Mouse (Mus musculus): ENCODE data around the gene Plch2.

DNA sequence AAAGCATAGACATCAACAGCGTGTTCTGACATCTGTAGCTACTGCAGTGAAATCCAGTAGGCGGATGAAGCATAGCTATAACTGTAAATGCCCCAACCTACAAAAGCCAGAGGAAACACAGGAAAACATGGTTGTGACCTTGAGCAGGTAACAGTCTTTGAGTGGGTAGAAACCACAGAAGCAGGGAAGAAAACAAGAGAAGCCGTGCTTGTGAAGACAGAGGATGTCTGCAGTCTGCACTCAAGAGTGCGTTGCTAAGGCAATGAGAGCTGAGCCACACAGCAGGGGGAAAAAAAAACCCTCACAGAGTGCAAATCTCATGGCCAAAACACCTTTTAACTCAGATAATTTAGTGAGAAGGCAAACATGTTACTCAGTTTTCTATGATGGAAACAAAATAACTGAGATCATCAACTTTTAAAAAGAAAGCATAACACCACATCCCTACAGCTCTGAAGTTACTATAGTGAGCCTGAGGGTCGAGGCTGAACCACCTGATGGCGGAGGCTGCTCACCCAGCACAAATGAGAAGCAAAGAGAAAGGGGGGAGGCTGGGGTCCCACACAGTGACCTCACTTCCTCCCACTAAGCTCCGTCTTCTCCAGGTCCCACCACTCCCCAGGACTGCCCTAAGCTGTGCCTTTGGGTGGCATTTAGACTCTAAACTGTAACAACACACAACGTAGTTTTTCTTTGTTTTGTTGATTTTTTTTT lies 119.9 kb downstream of the Plch2 start:
- no peak for TF ChIP-seq CTCF (conservative IDR thresholded peaks at IDR 0.05; ENCODE audit: low read length)
- no peak for TF ChIP-seq POU5F1 (IDR thresholded peaks at IDR 0.05; ENCODE audit: borderline replicate concordance, low read length)

Measured in E14TG2a.4 (cell line).